Mouse (Mus musculus): ENCODE measurements around the gene Zfp709.
"Not testable (repeated sequence)": the region's sequence is repeated elsewhere in the genome, so short reads cannot be mapped to it uniquely, and the experiment has no call there.

Zfp709 gene

DNA sequence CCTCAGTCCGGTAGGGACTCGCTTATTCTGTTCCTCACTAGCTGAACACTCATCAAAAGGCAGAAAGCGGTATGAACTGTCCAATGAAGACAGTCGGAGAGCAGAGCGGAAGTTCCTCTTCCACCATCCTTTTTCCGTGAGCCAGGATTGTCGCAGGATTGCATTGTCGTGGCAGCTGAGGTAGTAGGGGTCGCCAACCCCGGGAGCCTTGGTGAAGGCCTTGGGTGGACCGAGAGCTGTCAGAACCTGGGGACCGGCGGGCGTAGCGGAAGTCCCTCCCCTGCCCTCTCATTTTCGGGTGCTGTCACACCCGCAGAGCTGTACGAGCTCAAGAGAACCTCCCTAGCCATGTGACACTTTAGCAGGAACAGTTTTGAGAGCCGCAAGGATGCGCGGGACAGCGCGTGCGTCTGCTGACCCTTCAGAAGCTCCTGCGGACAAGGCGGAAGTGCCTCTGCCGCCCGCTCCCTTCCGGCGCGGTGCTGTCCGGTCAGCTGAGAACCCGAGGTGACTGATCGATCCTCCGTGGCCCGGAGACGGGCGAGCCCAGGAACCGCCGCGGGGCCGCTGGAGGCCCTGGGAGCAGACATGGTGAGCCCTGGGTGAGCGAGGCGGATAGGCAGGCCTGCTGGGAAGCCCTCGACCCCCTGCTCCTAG, at the start of gene Zfp709:
TSS of gene Zfp709 (plus strand) at position 402 of the 657 bp plus-strand sequence.
- peak; percentile 60 for DNase-seq

DNA sequence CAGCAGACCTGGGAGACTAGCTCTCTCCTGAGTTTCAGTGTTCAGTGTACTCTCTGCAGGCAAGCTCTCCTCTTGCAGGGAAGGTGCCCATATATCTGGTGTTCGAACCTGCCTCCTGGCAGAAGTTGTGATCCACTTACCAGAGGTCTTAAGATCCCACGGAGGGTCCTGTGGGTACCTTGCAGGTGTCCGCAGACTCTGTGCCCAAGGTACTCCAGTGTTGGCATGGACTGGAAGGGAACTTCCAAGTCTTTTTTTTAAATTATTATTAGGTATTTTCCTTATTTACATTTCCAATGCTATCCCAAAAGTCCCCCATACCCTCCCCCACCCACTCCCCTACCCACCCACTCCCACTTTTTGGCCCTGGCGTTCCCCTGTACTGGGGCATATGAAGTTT, 43.6 kb upstream of the Zfp709 start:
- not testable (repeated sequence) for DNase-seq

DNA sequence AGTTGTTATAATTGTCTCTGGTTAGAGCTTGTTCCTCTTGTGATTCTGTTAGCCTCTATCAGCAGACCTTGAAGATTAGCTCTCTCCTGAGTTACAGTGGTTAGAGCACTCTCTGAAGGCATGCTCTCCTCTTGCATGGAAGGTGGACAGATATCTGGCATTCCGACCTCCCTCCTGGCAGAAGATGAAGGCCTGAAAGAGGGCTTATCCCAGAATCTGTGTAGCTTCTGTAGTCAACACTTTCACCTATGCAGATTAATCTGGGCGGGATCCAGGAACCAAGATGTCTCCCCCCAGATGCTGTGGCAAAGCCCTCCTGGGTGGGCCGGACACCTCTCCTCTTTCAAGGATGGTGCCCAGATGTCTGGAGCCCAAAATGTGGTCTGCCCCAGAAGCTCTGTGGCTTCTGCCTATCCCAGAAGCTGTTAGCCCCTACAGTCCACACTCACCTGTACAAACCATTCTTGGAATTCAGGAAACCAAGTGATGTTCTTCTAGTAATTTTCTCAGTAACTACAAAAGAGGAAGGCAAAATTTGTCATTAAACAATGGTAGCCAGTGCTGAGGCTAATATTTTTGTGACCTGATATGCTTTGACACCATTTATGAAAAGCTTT, 40.5 kb upstream of the Zfp709 start:
- DNase-seq = not testable (repeated sequence)

DNA sequence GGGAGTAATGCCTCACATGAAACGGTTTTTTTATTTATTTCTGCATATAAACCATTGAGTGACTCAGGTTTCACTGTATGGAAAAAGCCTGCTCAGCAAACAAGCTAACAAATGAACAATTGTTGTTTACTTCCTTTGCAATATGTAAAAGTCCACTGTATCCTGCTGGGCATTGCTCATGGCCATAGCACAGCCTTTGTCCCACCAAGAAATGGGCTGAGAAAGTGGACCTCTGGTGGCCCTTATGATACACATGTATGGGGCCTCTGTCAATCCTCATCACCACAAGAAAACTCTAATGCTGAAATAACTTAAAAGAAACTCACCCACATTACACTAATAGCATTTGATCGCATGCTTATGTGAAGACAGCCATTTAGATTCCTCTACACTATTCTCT, 39.3 kb upstream of the Zfp709 start:
- DNase-seq = not testable (repeated sequence)

DNA sequence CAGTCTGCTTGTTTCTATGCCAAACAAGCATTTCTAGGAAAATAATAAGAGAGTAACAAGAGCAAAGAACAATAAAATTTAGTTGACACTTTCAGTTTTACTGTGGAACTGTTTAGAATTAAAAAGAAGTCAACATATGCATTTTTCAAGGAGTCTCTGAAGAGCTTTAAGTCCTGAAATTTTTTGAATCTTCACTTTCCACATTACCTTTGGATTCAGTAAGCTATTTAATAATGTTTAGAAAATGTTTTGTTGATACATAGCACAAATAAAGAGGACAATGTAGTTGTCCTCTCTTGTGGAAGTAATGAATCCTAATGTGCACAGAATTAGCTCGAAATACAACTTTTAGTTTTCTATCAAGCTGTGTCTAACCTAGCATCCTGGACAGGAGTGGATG, 37.4 kb upstream of the Zfp709 start:
- not testable (repeated sequence) for DNase-seq

DNA sequence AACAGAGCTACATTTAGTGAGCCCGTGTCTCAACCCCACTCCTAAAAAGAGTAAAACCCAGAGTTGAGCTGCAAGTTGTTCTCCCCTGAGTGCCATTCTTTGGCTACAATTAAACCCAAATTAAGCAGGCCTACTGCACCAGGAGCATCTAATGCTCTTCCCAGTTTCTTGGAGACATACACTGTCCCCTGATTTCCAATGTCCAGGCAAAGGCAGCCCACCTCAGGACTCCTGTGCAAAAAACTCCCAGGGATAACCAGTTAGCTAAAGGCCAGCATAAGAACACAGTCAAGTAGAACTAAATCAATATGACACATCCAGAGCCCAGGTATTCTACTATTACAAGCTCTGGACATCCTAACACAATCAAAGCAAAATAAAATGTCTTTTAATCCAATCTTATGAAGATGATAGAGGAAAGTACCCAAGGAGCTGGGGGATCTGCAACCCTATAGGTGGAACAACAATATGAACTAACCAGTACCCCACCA, 35.8 kb upstream of the Zfp709 start:
- not testable (repeated sequence) for DNase-seq

DNA sequence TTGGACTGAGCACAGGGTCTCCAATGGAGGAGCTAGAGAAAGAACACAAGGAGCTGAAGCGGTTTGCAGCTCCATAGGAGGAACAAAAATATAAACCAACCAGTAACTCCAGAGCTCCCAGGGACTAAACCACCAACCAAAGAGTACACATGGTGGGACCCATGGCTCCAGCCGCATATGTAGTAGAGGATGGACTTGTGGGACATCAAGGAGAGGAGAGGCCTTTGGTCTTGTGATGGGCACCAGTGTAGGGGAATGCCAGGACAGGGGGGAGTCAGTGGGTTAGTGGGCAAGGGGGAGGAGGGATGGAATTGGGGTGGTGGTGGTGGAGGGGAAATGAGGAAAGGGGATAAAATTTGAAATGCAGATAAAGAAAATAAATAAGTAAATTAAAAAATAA, 35.1 kb upstream of the Zfp709 start:
- not testable (repeated sequence) for DNase-seq

DNA sequence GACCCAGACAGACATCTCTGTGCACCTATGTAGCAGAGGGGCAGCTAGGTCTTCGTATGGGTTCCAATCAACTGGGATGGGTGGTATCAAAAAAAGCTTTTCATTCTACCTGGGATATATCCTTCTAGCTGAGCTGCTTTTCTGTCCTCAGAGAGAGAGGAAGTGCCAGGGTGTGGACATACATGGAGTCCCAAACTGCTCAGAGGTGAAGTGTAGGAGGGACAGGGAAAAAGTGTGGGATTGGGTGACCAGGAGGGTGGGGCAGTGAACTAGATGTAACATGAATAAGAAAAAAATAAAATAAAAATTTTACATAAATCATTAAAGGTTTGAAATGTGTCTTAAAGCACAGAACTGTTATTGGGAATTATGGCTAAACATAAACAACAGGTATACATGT, 30.8 kb upstream of the Zfp709 start:
- not testable (repeated sequence) for DNase-seq

DNA sequence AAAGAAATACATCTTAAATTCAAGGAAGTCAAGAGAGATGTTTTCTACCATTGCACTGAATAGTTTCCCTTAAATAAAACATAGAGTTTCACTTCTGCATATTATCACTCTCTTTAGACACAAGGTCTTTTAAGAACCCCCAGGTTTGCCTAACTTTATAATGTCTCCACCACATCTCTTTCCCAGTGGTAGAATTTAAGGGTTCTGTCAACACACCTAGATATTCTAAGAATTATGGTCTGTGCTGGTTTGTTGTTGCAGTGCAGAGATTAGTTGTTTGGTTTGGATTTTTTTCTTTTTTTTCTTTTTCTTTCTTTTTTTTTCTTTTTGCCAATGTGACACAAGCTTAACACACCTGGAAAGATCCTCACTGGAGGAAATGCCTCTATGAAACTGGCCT, 28.5 kb upstream of the Zfp709 start:
- DNase-seq = not testable (repeated sequence)

DNA sequence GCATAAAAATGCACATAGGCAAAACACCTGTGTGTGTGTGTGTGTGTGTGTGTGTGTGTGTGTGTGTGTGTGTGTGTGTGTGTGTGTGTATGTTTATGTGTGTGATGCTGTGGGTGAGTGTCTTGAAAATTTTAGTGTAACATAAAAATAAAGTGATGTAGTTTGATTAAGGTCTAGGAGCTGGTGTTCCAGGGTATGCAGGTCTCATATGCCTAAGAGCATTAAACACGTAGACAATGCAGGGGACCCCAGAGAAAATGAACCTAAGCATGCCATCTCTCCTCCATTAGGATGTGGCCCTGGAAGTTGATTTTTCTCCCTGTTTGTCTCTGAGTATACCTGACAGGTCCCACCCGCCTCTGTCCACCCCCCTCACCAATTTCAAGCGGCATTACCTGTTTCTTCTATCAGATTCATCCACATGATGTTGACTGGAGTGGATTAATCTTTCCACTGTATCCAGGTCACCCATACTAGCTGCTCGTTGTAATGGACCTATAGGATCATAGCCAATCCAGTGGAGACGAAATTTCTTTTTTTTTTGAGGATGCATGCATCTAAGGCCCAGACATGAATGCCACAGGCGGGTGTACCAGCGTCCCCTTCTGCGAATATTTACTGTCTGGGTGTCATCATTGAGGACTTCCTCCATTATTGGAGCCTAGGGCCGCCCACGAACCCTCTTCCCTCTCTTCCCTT, 25.0 kb upstream of the Zfp709 start:
- not testable (repeated sequence) for DNase-seq

DNA sequence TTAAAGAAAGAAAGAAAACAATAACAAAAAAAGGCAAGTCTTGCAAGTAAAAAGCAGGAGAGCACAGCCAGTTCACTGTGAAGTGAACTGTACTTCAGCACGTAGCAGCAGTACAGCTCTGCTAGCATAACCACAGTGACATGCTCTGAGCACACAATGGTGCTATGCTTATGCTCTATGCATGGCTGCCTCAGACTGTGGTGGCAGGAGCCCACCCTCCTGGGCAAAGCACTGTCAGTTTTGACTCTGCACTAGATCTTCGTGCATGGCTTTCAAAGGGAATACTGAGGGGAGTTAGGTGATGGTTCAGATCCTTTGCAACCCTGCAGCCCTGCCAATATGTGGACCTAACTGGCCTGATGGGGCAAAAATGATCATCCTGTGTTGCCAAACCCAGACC, 24.5 kb upstream of the Zfp709 start:
- DNase-seq = not testable (repeated sequence)

DNA sequence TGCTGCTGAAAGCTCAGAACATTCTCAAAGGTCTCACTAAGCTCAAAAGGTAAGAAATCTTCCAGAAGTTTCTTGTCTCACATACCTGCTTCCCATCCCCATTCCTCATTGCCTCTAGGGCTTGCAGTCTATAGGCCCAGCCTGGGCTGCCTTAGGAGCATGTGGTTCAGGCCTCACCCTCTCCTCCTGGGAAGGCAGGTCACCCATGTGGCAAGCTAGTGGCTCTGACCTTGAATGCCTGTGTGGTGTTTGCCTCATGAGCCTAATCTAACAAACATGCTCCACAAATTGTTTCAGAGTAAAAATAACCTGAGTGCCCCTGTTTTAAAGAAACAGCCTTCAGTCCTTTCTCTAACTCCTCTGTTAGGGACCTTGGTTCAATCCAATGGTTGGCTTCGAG, 20.3 kb upstream of the Zfp709 start:
- not testable (repeated sequence) for DNase-seq

DNA sequence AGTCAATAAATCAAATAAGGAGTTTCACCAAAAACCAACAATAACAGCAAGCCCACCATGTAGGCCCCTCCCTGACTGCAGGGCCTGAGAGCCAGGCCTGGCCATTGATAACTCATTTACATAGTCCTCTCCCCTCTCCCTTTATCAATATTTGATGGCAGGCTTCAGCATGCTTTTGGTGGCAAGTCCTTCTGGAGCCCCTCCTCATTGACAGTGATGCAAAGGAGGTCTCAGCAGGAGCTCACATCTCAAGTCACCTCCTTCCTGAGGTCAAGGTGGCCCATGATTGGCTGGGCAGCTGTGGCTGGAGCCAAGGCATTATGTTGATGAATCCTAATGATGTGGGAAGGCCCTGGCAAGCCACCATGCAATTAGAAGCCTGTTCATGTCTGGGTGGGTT, 19.8 kb upstream of the Zfp709 start:
- DNase-seq = not testable (repeated sequence)

DNA sequence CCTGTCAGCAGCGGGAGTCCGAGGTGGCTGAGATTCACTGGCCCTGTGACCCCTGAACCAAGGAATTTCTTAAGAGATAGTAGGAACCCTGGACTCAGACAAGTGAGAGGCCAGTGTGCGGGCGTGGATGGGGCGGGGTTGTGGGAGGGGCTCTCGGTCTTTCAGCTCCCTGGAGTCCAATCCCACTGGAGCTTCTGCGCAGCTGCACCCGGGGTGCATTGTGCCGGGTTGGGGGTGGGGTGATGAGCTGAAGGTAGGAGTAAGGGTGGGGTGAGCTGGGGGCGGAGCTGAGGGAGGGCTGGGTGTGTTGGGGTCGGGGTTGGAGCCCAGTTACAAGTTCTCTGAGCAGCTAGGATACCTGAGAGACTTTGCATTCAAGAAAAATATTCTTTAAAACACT, 18.8 kb downstream of the Zfp709 start:
- DNase-seq = not testable (repeated sequence)

DNA sequence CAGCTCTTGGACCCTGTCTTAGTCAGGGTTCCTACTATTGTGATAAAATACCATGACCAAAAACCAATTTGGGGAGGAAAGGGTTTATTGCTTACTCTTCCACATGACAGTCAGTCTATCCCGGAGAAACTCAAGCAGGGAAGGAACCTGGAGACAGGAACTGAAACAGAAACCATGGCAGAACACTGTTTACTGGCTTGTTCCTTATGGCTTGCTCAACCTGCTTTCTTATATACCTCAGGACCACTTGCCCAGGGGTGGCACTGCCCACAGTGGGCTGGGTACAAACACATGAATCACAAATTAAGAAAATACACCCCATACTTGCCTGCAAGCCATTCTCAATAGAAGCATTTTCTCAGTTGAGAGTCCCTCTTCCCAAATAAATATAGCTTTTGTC, 21.3 kb downstream of the Zfp709 start:
- not testable (repeated sequence) for DNase-seq

DNA sequence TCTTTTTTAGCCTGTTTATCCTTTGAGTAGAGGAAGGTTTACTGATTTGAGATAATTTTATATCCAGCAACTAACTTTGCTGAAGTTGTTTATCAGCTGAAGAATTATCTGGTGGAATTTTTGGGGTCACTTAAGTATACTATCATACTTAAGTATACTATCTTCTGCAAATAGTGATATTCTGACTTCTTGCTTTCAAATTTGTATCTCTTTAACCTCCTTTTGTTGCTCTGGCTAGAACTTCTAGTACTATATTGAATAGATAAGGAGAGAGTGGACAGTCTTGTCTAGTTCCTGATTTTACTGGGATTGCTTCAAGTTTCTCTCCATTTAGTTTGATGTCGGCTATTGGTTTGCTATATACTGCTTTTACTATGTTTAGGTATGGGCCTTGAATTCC, 25.0 kb downstream of the Zfp709 start:
- DNase-seq = no peak

DNA sequence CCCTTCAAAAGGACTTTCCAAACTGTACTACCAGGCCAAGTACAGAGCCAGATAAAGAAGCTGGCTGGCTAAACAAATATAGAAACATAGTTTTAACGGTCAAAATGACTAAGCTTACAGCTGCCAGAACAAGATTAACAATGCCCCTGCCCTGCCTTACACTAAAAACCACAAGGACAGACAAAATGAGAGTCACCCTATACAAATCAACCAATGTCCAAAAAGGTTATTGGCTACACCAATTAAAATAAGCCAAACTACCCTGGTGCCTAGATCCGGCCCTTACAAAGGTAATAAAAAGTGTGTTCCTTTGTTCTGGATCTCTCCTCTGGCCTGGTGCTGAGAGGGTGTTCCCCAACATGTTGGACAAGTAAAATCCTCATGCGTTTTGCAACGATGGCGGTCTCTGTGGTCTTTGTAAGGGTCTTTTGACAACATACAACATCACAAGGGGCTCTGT, 26.0 kb downstream of the Zfp709 start:
- no peak for DNase-seq

DNA sequence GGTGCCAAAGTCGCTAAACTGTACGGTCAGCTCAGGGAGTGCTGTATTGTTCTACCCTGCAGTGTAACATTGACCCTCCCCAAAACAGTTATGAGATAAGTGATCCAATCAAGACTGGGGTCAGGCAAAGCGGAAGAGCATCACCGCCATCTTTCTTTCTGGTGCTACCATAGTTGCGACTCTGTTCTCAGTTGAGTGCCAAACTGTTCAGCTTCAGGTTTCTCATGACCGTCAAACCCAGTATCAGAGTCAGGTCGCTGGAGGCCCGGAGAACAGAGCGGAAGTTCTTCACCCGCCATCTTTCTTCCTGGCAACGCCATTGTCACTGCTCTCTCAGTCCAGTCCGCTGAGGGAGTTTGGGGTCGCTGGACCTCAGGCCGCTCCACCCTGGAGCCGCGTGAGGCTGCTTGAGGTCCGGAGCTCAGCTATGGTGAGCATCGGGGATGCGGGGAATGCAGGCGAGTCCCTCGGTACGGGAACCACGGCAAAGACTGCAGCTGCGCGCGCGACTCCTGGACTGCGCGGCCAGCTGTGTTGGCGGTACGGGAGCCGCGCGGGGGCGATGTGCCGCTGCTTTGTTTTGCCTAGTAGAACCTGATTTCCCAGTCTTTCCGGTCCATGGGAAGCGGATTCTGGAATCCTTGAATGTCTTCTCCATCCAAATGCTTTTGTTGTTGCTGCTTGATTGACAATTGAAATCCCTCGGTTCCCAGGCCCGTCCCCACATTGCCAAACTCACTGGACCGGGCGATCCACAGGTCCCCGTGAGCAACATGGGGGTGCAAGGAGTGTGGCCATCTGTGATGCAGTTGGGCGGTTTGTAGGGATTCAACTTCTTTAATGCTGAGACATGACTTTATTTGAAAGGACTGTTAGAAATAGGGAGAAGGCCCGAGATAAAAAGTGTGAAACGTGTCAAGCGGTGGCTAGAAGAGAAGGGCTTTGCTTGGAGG, 26.8 kb downstream of the Zfp709 start, which contains the start of the genes Zfp882 and Zfp617:
TSS of gene Zfp882 (plus strand) at position 300 of the 953 bp plus-strand sequence.
TSS of gene Zfp617 (plus strand) at position 327 of the 953 bp plus-strand sequence.
- DNase-seq = peak; percentile 86

DNA sequence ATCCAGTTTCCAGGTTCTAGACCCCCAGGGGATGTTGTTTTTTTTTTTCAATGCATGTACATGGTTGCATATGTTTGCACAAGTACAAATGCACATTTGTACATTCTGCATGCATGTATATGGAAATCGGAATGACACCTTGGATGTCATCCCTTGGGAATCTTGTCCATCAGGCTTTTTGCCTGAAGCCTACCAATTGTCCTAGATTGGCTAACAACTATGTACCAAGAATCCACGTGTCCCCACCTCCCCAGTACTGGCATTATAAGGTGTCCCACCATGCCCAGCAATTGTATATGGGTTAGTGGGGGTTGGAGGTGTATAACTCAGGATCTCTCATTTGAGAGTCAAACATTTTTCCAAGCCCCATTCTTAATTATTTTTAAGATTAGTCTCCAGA, 30.5 kb downstream of the Zfp709 start:
- no peak for DNase-seq

DNA sequence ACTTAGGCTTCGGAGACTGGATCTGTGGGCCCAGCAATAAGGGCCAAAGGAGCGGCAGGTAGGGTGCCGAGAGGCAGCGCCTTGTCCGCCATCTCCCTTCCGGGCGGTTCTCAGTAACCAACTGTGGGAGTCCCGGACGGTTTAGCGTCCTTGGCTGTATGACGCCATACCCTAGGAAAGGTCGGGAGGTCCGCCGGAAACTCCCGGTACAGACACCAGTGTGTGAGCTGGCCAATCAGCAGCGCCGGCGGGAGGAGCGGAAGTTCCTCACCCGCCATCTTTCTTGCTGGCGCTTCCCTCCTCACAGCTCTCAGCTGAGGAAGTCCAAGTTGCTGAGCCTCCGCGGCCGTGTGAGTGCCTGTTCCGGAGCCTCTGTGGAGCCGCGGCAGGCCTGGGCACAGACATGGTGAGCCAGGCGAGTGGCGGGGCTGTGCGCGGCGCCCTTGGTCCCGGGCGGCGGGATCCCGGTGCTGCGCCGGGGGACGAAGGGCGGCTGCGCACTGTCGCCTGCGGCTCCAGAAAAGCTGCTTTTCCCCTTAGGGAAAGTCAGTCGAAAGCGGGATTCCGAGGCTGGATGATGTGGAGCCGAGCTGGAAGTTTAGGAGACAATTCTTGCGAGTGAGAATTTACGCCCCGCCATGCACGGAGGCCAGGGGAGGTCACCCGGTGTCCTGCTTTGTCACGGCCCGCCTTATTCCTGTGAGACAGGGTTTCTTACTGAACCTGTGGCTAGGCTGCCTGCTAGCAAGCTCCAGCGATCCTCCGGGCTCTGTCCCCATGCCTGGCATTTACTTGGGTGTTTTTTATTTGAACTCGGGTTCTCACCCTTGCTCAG, 41.0 kb downstream of the Zfp709 start:
- peak; percentile 92 for DNase-seq

DNA sequence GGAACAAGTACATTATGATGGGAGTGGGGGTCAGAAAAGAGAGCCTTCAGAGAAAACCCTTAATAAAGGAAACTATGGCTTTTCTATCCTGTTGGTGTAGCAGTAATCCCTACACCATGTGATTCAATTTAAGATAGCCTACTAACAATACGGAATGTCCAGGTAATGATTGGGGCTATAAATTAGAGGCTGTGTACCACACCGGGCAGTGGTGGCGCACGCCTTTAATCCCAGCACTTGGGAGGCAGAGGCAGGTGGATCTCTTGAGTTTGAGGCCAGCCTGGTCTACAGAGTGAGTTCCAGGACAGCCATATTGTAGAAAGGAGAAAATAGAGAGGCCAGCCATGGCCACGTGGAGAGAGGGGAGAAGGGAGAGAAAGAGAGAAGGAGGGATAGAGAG, 44.0 kb downstream of the Zfp709 start:
- no peak for DNase-seq
